Mouse (Mus musculus) liver, embryonic 15.5 days (tissue): ENCODE data around the gene Klhdc3. TPM values are rescaled to one million over a fixed set of nuclear protein-coding genes. Genes with fewer than 3 reads are reported as not detected.

Experiments used
- ATAC-seq: fragments of 200-750 bp; cut with Nextera tagmentation; 2 replicates; pipeline ENCODE4 v1.8.0; 2017; ENCODE audit warnings: moderate number of reproducible peaks, mild to moderate bottlenecking, moderate library complexity; ENCODE audit not compliant: insufficient read depth
- H3K27ac ChIP-seq: fragments of 300-500 bp; sonication (generic); replicated peaks from 2 replicates; pipeline ENCODE4 v1.5.1; 2015; ENCODE audit warnings: mild to moderate bottlenecking, inconsistent platforms
- H3K27me3 ChIP-seq: fragments of 300-500 bp; sonication (generic); 2 replicates; pipeline ENCODE4 v1.6.1; 2015; ENCODE audit warnings: mild to moderate bottlenecking, inconsistent platforms
- H3K36me3 ChIP-seq: fragments of 300-500 bp; sonication (generic); replicated peaks from 2 replicates; pipeline ENCODE4 v1.6.1; 2015; ENCODE audit warnings: moderate library complexity, mild to moderate bottlenecking, inconsistent platforms
- H3K4me1 ChIP-seq: fragments of 300-500 bp; sonication (generic); replicated peaks from 2 replicates; pipeline ENCODE4 v1.6.1; 2015; ENCODE audit warnings: inconsistent platforms
- H3K4me2 ChIP-seq: fragments of 300-500 bp; sonication (generic); 2 replicates; pipeline ENCODE4 v1.6.1; 2015; ENCODE audit warnings: moderate library complexity, mild to moderate bottlenecking, inconsistent platforms
- H3K4me3 ChIP-seq: fragments of 300-500 bp; sonication (generic); replicated peaks from 2 replicates; pipeline ENCODE4 v1.5.1; 2015; ENCODE audit warnings: mild to moderate bottlenecking, inconsistent platforms
- H3K9ac ChIP-seq: fragments of 300-500 bp; sonication (generic); 2 replicates; pipeline ENCODE4 v1.6.1; 2015; ENCODE audit warnings: moderate library complexity, mild to moderate bottlenecking, inconsistent platforms
- H3K9me3 ChIP-seq: fragments of 300-500 bp; sonication (generic); replicated peaks from 2 replicates; pipeline ENCODE4 v1.6.1; 2016; ENCODE audit warnings: inconsistent platforms
- WGBS: fragments of 180-500 bp; shearing (Covaris S2); methylation state at CpG from one replicate; pipeline ENCODE4 v1.1.7; 2015; ENCODE audit warnings: mixed read lengths; ENCODE audit not compliant: insufficient replicate concordance; 5-methylcytosine and 5-hydroxymethylcytosine counted together
- polyA plus RNA-seq: library from polyadenylated mRNA; unstranded; fragments of >200 nt; fragmentation: Nextera tagmentation; extraction: Ambion mirVana; gene quantifications from 2 replicates; pipeline ENCODE4 v1.2.1, GENCODE M21; 2015

Klhdc3 gene
- polyA plus RNA-seq, 1 experiment from 2014 or later = 53.4 TPM

DNA sequence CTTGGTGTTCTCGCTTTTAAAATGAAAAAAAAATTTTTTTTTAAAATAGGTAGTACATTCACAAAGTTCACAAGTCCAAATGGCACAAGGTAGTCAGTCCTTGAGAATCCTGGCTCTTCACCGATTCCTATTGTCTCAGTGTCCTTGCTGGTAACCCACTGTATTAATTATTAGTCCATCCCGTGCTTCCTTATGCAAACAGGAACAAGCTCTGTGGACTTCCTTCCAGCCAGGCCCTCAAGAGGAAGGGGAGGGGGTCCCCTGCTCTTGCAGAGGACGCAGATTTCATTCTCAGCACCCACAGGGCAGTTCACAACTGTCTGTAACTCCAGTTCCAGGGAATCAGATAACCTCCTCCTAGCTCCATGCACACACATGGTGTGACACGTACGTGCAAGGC lies 24.7 kb downstream of the Klhdc3 start:
- Histone ChIP-seq H3K4me3 (no peak overlapping the region), H3K27ac (no peak overlapping the region), H3K36me3 (peaks cover 60% of the 10 kb centered on the region), H3K9ac (no peak overlapping the region), H3K27me3 (no peaks in the 10 kb centered on the region), H3K4me2 (no peak overlapping the region), H3K4me1 (peaks cover 24% of the 10 kb centered on the region), H3K9me3 (no peaks in the 10 kb centered on the region)
- 70% methylated on average over 6 of the region's 6 CpGs for WGBS
- ATAC-seq = no peak

GRCm38 (mm10) chr17:46651755-46652547 lies 28.8 kb downstream of the Klhdc3 start:
- Histone ChIP-seq H3K4me2 (peak overlapping the region; percentile 98), H3K9me3 (no peaks in the 10 kb centered on the region), H3K9ac (no peak overlapping the region), H3K4me3 (peak overlapping the region; percentile 74), H3K27ac (no peak overlapping the region), H3K27me3 (no peaks in the 10 kb centered on the region), H3K36me3 (peaks cover 48% of the 10 kb centered on the region), H3K4me1 (peaks cover 46% of the 10 kb centered on the region)
- WGBS = 73% methylated on average over 20 of the region's 20 CpGs
- no peak for ATAC-seq

- Histone ChIP-seq H3K27ac (0 out of 2 replicates have a peak overlapping the region, but pooled peaks have one; percentile 85), H3K36me3 (peaks cover 44% of the 10 kb centered on the region), H3K4me2 (peak overlapping the region; percentile 98)
These were observed 29.4 kb downstream of the Klhdc3 start for GRCm38 (mm10) chr17:46651292-46651691.

DNA sequence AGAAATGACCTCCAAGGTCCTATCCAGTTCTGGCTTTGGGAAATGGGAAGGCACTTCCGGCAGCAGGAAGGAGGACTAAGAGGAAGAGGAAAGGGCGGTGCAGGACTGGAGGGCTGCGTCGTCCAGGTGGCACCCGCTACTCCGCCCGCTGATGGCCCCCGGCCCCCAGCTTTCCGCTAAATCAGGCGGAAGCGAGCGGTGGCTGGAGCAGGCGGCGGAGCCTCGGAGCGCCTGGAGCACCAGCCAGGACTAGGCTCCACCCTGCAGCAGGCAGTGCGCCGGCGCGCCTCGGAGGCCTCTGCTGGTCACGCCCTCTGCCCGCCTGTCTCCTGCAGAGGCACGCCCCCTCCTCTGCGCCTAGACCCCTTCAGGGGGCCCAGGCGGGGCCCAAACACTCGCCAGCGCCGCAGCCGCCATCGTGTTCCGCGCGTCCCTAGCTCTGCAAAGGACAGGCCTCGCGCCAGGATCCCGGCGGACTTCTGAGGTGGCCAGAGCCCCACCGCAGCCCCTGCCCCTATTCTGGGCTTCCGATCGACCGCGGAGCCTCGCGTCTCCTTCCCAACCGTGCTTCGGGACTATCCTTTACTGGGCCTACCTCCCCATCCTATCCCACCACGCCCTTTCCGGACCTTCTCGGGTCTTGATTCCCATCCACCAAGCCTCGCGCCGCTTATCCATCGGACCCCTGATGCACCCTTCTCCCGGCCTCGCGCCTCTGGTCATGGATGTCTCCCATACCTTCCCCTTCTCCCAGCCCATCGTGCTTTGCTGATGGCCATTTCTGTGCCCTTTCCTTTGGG lies 30.3 kb downstream of the Klhdc3 start, which contains the start of gene Cul7:
Gene Cul7, plus strand, starts transcription at position 106 of the 800 bp plus-strand sequence.
- Histone ChIP-seq H3K27me3 (no peaks in the 10 kb centered on the region), H3K36me3 (peaks cover 41% of the 10 kb centered on the region), H3K4me1 (peaks cover 49% of the 10 kb centered on the region), H3K4me2 (peak within 1 kb of the TSS; percentile 98), H3K9ac (peak within 1 kb of the TSS; percentile 70), H3K9me3 (no peaks in the 10 kb centered on the region), H3K4me3 (peak within 1 kb of the TSS; percentile 74), H3K27ac (peak within 1 kb of the TSS; percentile 85)
- peak; percentile 76 for ATAC-seq
- WGBS = under 1% methylated on average over 58 of the region's 58 CpGs

More at GRCm38 (mm10) chr17:46651292-46651691, 29.4 kb downstream of the Klhdc3 start:
- Histone ChIP-seq H3K9ac (peak overlapping the region; percentile 70; the same call in 1 of the 2 replicates), H3K9me3 (no peaks in the 10 kb centered on the region), H3K4me3 (peak overlapping the region; percentile 74), H3K27me3 (no peaks in the 10 kb centered on the region), H3K4me1 (peaks cover 52% of the 10 kb centered on the region)
- ATAC-seq = no peak
- 73% methylated on average over 17 of the region's 17 CpGs for WGBS

DNA sequence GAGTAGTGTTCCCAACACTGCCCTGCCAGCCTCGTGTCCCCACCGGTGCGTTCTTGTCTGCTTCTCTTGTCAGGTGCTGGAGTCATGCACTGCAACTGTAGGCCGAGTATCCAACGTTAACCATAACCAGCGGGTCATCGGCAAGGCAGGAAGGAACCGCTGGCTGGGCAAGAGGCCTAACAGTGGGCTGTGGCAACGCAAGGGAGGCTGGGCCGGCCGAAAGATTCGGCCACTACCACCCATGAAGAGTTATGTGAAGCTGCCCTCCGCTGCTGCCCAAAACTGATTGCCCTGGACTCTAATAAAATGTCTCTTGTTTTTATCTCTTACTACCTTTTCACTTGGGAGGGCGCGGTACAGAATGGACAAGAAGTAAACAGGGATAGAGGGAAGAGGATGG lies 30.9 kb downstream of the Klhdc3 start:
- Histone ChIP-seq H3K4me2 (peak overlapping the region; percentile 98), H3K36me3 (peaks cover 38% of the 10 kb centered on the region), H3K27me3 (no peaks in the 10 kb centered on the region), H3K27ac (peak overlapping the region; percentile 85), H3K9me3 (no peaks in the 10 kb centered on the region), H3K4me1 (peaks cover 53% of the 10 kb centered on the region), H3K9ac (peak overlapping the region; percentile 70), H3K4me3 (peak overlapping the region; percentile 74)
- ATAC-seq = no peak
- 23% methylated on average over 15 of the region's 15 CpGs for WGBS

- Histone ChIP-seq H3K9ac (no peak overlapping the region), H3K4me2 (no peak overlapping the region), H3K4me3 (no peak overlapping the region), H3K9me3 (no peaks in the 10 kb centered on the region), H3K27me3 (no peaks in the 10 kb centered on the region), H3K36me3 (peaks cover 24% of the 10 kb centered on the region), H3K27ac (no peak overlapping the region), H3K4me1 (peaks cover 63% of the 10 kb centered on the region)
- ATAC-seq = no peak
- WGBS = 84% methylated on average over 9 of the region's 9 CpGs
These were observed 32.3 kb downstream of the Klhdc3 start for GRCm38 (mm10) chr17:46648436-46648835.

- no peak overlapping the region for H3K27ac ChIP-seq
- 0 out of 2 replicates have a peak overlapping the region, but pooled peaks have one; percentile 73 for H3K9ac ChIP-seq
- H3K4me3 ChIP-seq = peak overlapping the region; percentile 78; the same call in 1 of the 2 replicates
- ATAC-seq = no peak
- H3K4me1 ChIP-seq = peaks cover 57% of the 10 kb centered on the region
- H3K36me3 ChIP-seq = peaks cover 13% of the 10 kb centered on the region
- no peaks in the 10 kb centered on the region for H3K9me3 ChIP-seq
- H3K4me2 ChIP-seq = peak overlapping the region; percentile 92
- 81% methylated on average over 7 of the region's 7 CpGs for whole genome bisulfite sequencing
- H3K27me3 ChIP-seq = no peaks in the 10 kb centered on the region
These were observed 33.4 kb downstream of the Klhdc3 start for GRCm38 (mm10) chr17:46647279-46647678.

- WGBS = 1% methylated on average over 19 of the region's 19 CpGs
- peak overlapping the region; percentile 78 for H3K4me3 ChIP-seq
- no peaks in the 10 kb centered on the region for H3K27me3 ChIP-seq
- peak overlapping the region; percentile 72 for H3K27ac ChIP-seq
- H3K4me2 ChIP-seq = peak overlapping the region; percentile 92
- peaks cover 48% of the 10 kb centered on the region for H3K4me1 ChIP-seq
- H3K9ac ChIP-seq = peak overlapping the region; percentile 73
- ATAC-seq = peak; percentile 41
- peaks cover 13% of the 10 kb centered on the region for H3K36me3 ChIP-seq
- H3K9me3 ChIP-seq = no peaks in the 10 kb centered on the region
These were observed 34.4 kb downstream of the Klhdc3 start for GRCm38 (mm10) chr17:46646322-46646662.

- ATAC-seq = peak; percentile 77
- H3K27ac ChIP-seq = peak within 1 kb of the TSS; percentile 81
- peak within 1 kb of the TSS; percentile 73 for H3K9ac ChIP-seq
- H3K36me3 ChIP-seq = peaks cover 13% of the 10 kb centered on the region
- peak within 1 kb of the TSS; percentile 92 for H3K4me2 ChIP-seq
- H3K9me3 ChIP-seq = no peaks in the 10 kb centered on the region
- no peaks in the 10 kb centered on the region for H3K27me3 ChIP-seq
- peak within 1 kb of the TSS; percentile 78 for H3K4me3 ChIP-seq
- H3K4me1 ChIP-seq = peaks cover 43% of the 10 kb centered on the region
- under 1% methylated on average over 53 of the region's 53 CpGs for WGBS
These were observed 35.0 kb downstream of the Klhdc3 start, which contains the start of the genes Klc4 and Mrpl2 for GRCm38 (mm10) chr17:46645561-46646321. Klc4 (minus strand) TSS chr17:46646022. Mrpl2 (plus strand) TSS chr17:46646229.

- peaks cover 13% of the 10 kb centered on the region for H3K36me3 ChIP-seq
- no peaks in the 10 kb centered on the region for H3K9me3 ChIP-seq
- H3K27ac ChIP-seq = peak overlapping the region; percentile 81
- WGBS = 12% methylated on average over 11 of the region's 11 CpGs
- 0 out of 2 replicates have a peak, but pooled peaks have one; percentile 10 for ATAC-seq
- peak overlapping the region; percentile 92 for H3K4me2 ChIP-seq
- peak overlapping the region; percentile 64 for H3K9ac ChIP-seq
- H3K27me3 ChIP-seq = no peaks in the 10 kb centered on the region
- peak overlapping the region; percentile 78 for H3K4me3 ChIP-seq
- H3K4me1 ChIP-seq = peaks cover 36% of the 10 kb centered on the region
These were observed 35.7 kb downstream of the Klhdc3 start for GRCm38 (mm10) chr17:46644916-46645475.
